In the genomic region with DNA sequence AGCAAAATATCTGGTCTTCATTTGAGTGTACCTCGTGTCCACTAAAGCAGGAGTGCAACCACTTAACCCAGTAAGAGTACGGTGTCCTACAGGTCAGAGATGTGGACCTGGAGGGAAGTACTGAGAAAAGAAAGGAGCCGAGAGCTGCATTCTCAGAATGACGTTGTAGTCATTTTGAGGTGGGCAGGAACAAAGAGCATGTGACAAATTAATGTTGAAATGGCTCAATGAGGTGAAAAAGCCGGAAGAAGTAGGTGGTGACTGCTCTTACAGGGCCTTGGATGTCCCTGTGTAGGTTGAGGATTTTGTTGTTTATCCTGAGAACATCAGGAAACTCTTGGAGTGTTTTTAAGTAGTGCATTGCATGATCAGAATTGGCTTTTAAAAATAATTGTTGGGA, we compare ENCODE assay signal across 21 mouse cellular contexts. TPM values are rescaled to one million over a fixed set of nuclear protein-coding genes. Genes with fewer than 3 reads are reported as not detected.
DNase-seq lines count a peak whose midpoint lies in the region; ATAC-seq lines count a peak whose summit lies in the region.
"Had no signal": no experiment of that assay in that cellular context is flagged by ENCODE, and none has a peak within 500 bp of the region (broad histone marks: within the 10 kb centered on the region; RNA-seq: fewer than 3 reads in every experiment).

No protein-coding gene starts in this region.

- no peaks in the 10 kb centered on the region for H3K27me3 ChIP-seq in liver, embryonic 13.5 days
- no peaks in the 10 kb centered on the region for H3K27me3 ChIP-seq in liver, embryonic 11.5 days (replicated peaks; ENCODE audit: control insufficient read depth, insufficient read depth, low read length)
- H3K27me3 ChIP-seq in stomach, embryonic 16.5 days (ENCODE audit: control insufficient read depth, insufficient read depth, low read length): no peaks in the 10 kb centered on the region
- H3K27me3 ChIP-seq: embryonic facial prominence, embryonic 15.5 days; heart, embryonic 12.5 days; hindbrain, embryonic 13.5 days; liver, embryonic 15.5 days; midbrain, embryonic 15.5 days; neural tube, embryonic 12.5 days had no signal

- H3K36me3 ChIP-seq in liver, embryonic 13.5 days: peaks cover 22% of the 10 kb centered on the region; the same call in 1 of the 2 replicates
- no peaks in the 10 kb centered on the region for H3K36me3 ChIP-seq in liver, embryonic 11.5 days (ENCODE audit: control insufficient read depth, insufficient read depth, low read length)
- H3K36me3 ChIP-seq in stomach, embryonic 16.5 days (ENCODE audit: control insufficient read depth, insufficient read depth, low read length): no peaks in the 10 kb centered on the region
- H3K36me3 ChIP-seq: embryonic facial prominence, embryonic 15.5 days; hindbrain, embryonic 13.5 days; midbrain, embryonic 15.5 days; neural tube, embryonic 12.5 days had no signal

- peaks cover 76% of the 10 kb centered on the region for H3K4me1 ChIP-seq in liver, embryonic 13.5 days (replicated peaks)
- peaks cover 29% of the 10 kb centered on the region for H3K4me1 ChIP-seq in liver, embryonic 11.5 days (replicated peaks; ENCODE audit: control insufficient read depth, insufficient read depth, low read length)
- peaks cover 19% of the 10 kb centered on the region for H3K4me1 ChIP-seq in stomach, embryonic 16.5 days (ENCODE audit: control insufficient read depth, insufficient read depth, low read length)

- H3K9ac ChIP-seq in liver, embryonic 13.5 days: peak overlapping the region; percentile 29; the same call in 1 of the 2 replicates
- no peak overlapping the region for H3K9ac ChIP-seq in liver, embryonic 11.5 days (ENCODE audit: low read depth, low read length)
- H3K9ac ChIP-seq in stomach, embryonic 16.5 days (ENCODE audit: low read length): no peak overlapping the region
- H3K9ac ChIP-seq: embryonic facial prominence, embryonic 15.5 days; heart, embryonic 12.5 days; hindbrain, embryonic 13.5 days; liver, embryonic 15.5 days; midbrain, embryonic 15.5 days; neural tube, embryonic 12.5 days had no signal

- no peak for DNase-seq in liver, embryonic 13.5 days
- DNase-seq in liver, embryonic 11.5 days (ENCODE audit: low spot score): no peak
- DNase-seq in frontal cortex, postnatal 14 days (ENCODE audit: low spot score in 2 of 2): no peak
- DNase-seq in heart, postnatal 10 days: no peak
- DNase-seq: adrenal gland, postnatal 25 days; cerebellum, adult 9-10 months; kidney, adult 9 months; kidney, postnatal 14 days; lung, postnatal 14 days; right cerebral cortex, adult 18-20 months; thymus, postnatal 14 days had no signal

- 81% methylated on average over 5 of the region's 5 CpGs for WGBS in liver, embryonic 13.5 days (ENCODE audit: insufficient replicate concordance)
- WGBS in liver, embryonic 11.5 days: 85% methylated on average over 5 of the region's 5 CpGs
- 71% methylated on average over 5 of the region's 5 CpGs for WGBS in stomach, embryonic 16.5 days

- H3K4me3 ChIP-seq in liver, embryonic 13.5 days (replicated peaks): no peak overlapping the region
- H3K4me3 ChIP-seq in liver, embryonic 11.5 days (ENCODE audit: low read depth, low read length): no peak overlapping the region
- no peak overlapping the region for H3K4me3 ChIP-seq in stomach, embryonic 16.5 days (replicated peaks; ENCODE audit: low read length)
- H3K4me3 ChIP-seq: embryonic facial prominence, embryonic 15.5 days; heart, embryonic 12.5 days; hindbrain, embryonic 13.5 days; liver, embryonic 15.5 days; midbrain, embryonic 15.5 days; neural tube, embryonic 12.5 days had no signal

- H3K9me3 ChIP-seq in liver, embryonic 13.5 days (replicated peaks): no peaks in the 10 kb centered on the region
- no peaks in the 10 kb centered on the region for H3K9me3 ChIP-seq in liver, embryonic 11.5 days (ENCODE audit: control insufficient read depth, low read length)
- no peaks in the 10 kb centered on the region for H3K9me3 ChIP-seq in stomach, embryonic 16.5 days (replicated peaks; ENCODE audit: control insufficient read depth, low read length)
- H3K9me3 ChIP-seq: embryonic facial prominence, embryonic 15.5 days; heart, embryonic 12.5 days; hindbrain, embryonic 13.5 days; liver, embryonic 15.5 days; midbrain, embryonic 15.5 days; neural tube, embryonic 12.5 days had no signal

- H3K4me2 ChIP-seq in liver, embryonic 13.5 days: no peak overlapping the region
- H3K4me2 ChIP-seq in liver, embryonic 11.5 days: no peak overlapping the region
- H3K4me2 ChIP-seq in stomach, embryonic 16.5 days (ENCODE audit: low read depth, low read length): 0 out of 2 replicates have a peak overlapping the region, but pooled peaks have one; percentile 12
- H3K4me2 ChIP-seq: embryonic facial prominence, embryonic 15.5 days; heart, embryonic 12.5 days; hindbrain, embryonic 13.5 days; liver, embryonic 15.5 days; midbrain, embryonic 15.5 days; neural tube, embryonic 12.5 days had no signal

- intact Hi-C loops in heart, postnatal 10 days (cut with DNase I): no loop called here

- H3K27ac ChIP-seq in liver, embryonic 13.5 days: no peak overlapping the region
- H3K27ac ChIP-seq in liver, embryonic 11.5 days (ENCODE audit: low read depth, low read length): no peak overlapping the region
- peak overlapping the region; percentile 37; the same call in 1 of the 2 replicates for H3K27ac ChIP-seq in stomach, embryonic 16.5 days (ENCODE audit: low read length)
- H3K27ac ChIP-seq: embryonic facial prominence, embryonic 15.5 days; hindbrain, embryonic 13.5 days; liver, embryonic 15.5 days; midbrain, embryonic 15.5 days; neural tube, embryonic 12.5 days had no signal

- ATAC-seq in liver, embryonic 13.5 days (ENCODE audit: low read depth): no peak
- no peak for ATAC-seq in liver, embryonic 11.5 days (replicated peaks; ENCODE audit: low FRiP score)
- peak; percentile 25 for ATAC-seq in CD4-positive, CD25-positive, alpha-beta regulatory T cell, adult 4 months
- ATAC-seq in megakaryocyte, adult 5-6 weeks (ENCODE audit: poor library complexity, severe bottlenecking): peak; percentile 65
- no peak for ATAC-seq in stomach, embryonic 16.5 days (ENCODE audit: insufficient read depth, low FRiP score)
- ATAC-seq: forebrain, embryonic 14.5 days; midbrain, embryonic 15.5 days had no signal

RNA-seq across cellular contexts. Expression of a gene that starts 5.6 kb away (rescaled TPM):
- polyA plus RNA-seq in liver, embryonic 13.5 days (2015; fragmentation: Nextera tagmentation; extraction: Ambion mirVana): 23.7 and 27.6 TPM in 2 replicates
- 47.9 and 51.3 TPM in 2 replicates for polyA plus RNA-seq in liver, embryonic 11.5 days (2014; fragmentation: Nextera tagmentation; extraction: Ambion mirVana)
- 10 to 100 TPM; 23.7 to 32.8 TPM for polyA plus RNA-seq in CD4-positive, CD25-positive, alpha-beta regulatory T cell, adult 4 months (2017; shearing (Covaris generic))
- total RNA-seq in megakaryocyte, adult 5-6 weeks (2015): 75.5 and 85.5 TPM in 2 replicates
- total RNA-seq in megakaryocyte, adult 5-6 weeks (2017): 88.0 and 90.9 TPM in 2 replicates
- polyA plus RNA-seq in stomach, embryonic 16.5 days (2015; fragmentation: Nextera tagmentation; extraction: Ambion mirVana): 37.9 and 40.4 TPM in 2 replicates
- total RNA-seq in heart, postnatal 10 days (2021): 10 to 100 TPM; 78.4 to 81.5 TPM

Comparison
In these comparisons a context has a peak if more than half of its experiments do, and no peak if none do; other contexts are left out.
1. ATAC-seq: peak in CD4-positive, CD25-positive, alpha-beta regulatory T cell, adult 4 months (single experiment) and megakaryocyte, adult 5-6 weeks (single experiment); none in liver, embryonic 13.5 days (single experiment), liver, embryonic 11.5 days (single experiment) and stomach, embryonic 16.5 days (single experiment).